Mouse (Mus musculus): ENCODE measurements around the gene Armc9.
A peak's percentile ranks its signal among the peaks of the same experiment; 100 is the strongest.

Gene Armc9

DNA sequence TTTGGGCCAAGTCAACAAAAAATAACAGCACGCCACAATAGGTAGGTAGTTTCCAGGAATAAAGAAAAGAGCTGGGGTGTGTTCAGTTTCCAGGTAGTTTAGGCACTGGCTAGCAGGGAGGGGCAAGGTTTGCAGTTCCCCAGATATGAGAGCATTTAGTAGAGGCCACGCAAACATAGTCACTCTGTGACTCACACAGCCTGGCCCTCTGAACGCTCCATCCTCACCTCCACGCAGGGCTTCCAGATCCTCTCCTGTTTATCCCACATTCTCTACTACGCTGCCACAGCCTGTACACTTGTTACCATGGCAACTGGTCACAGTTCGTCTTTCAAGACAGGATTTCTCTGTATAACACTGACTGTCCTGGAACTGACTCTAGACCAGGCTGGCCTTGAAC lies 70.6 kb downstream of the Armc9 start:
- no peak for DNase-seq (ENCODE audit: low spot score)

DNA sequence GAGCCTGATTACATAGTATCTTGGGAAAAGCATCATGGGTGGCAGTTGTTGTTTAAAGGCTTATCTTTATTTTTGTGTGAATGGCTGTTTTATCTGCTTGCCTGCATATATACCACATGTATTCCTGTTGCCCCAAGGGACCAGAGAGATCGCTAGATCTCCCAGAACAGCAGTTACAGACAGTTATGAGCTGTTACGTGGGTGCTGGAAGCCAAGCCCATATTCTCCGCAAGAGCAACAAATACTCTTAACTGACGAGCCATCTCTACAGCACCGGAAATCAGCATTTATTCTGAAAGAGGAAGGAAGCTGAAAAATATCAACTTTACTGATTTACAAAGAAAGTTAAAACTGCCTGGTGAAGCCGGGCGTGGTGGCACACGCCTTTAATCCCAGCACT lies 74.1 kb downstream of the Armc9 start:
- no peak for DNase-seq (ENCODE audit: low spot score)

DNA sequence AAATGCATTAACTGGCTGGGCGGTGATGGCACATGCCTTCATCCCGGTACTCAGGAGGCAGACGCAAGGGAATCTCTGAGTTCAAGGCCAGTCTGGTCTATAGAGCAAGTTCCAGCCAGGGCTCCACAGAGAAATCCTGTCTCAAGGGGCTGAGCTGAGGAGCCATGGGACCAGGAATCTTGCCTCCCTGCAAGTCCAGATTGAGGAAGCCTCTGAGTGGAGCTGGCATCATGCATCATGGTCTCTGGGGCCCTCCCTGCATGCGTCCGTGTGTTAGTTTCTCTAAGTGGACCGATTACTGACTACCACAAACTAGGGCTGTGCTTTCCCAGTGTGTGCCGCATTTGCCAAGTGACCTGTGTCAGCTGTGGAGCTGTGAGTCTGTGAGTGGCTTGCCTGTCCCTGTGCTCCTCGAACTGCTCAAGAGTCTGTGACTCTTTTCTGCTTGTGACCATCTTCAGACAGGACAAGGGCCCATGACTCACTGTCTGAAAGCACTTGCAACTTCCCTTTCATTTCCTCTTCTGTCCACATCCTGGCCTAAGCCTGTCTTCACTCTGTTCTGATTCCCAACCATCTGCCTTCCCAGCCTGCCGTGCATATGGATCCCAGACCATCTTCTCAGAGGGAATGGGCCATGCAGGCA lies 74.7 kb downstream of the Armc9 start:
- no peak for DNase-seq (ENCODE audit: low spot score)

DNA sequence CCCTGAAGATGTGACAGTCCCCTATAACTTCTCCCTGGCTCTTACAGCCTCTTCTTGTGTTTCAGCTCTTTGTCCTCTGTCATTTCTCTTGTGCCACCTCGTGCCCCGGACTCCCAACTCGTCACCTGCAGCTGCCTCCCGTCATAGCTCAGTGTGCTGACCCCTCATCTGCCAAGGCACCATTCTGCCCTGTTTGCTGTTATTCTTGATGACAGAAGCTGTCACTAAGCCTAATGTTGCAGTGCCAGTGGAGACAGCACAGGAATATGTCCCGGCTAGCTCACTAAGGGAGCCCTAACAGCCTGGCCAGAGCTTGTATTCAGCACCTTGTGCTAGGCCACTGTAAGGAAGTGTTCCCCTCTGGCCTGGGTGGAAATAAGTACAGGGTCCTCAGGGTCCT lies 78.1 kb downstream of the Armc9 start:
- DNase-seq (ENCODE audit: low spot score): no peak

DNA sequence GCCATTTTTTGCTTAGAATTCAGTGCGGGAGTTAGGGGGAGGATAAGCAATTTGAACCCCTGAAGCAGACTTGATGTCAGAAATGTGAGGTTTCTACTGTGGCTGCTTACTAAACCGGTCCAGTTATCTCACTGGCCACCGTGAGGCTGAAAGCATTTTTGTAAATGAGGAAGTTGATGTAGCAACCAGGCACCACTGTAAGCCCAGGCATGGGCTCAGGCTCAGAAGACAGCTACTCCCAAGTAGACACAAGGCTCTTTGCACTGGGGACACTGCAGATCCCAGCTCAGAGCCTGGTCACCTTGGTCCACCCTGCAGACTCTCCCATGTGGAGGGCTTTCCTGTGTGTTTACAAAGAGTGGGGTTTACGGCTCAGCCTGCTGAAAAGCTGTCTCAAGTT lies 79.2 kb downstream of the Armc9 start:
- DNase-seq (ENCODE audit: low spot score): no peak

DNA sequence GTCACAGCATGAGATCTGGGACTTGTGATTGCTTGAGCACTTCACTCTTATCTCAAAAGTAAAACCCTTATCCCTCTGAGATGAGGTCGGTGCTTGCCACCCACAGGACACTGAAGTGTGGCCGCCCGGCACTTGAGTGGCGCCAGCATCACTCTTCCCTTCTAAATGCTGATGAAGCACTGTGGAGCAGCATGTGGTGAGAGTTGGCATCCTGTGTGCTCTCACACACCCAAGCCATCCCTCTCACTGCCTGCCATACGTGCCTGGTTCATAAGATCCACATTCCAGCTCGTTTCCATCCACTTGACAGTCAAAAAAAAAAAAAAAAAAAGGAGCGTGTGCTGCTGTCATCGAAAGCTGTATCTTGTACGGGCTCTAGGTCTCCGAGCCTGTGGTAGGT lies 80.5 kb downstream of the Armc9 start:
- DNase-seq (ENCODE audit: low spot score): no peak

DNA sequence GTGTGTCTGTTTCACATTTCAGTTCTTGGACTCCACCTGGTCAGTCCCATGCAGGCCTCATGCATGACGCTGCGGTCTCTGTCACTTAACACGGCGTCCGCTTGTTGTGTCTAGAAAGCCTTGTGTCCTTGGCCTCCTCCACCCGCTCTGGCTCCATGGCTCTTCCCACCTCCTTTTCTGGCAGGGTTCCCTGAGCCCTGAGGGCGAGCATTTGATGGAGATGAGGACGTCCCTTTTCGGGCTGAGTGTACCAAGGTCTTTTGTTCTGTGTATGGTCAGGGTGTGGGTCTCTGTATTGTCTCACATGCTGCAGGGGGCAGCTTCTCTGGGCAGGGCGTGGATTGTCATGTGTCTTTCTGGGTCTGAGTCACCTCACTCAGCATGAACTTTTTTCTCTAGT lies 81.9 kb downstream of the Armc9 start:
- no peak for DNase-seq (ENCODE audit: low spot score)

DNA sequence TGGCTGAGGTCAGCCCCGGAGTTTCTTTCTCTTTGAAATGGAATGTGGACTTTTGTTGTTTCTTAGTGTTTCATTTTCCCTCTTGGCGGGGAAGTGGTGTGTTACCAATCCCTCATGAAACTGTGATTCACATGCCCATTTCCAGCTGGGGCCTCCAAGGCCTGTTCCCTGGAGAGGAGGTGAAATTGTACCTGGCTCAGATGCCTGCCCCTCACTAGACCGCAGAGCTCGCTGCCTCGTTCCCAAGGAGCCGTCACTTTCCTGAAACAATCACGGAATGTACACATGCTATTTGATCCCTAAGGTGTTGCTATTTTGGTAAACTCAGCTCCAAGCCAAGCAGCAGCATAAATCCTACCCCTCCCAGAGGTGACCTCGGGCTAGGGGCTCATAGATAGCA lies 84.4 kb downstream of the Armc9 start:
- no peak for DNase-seq (ENCODE audit: low spot score)

DNA sequence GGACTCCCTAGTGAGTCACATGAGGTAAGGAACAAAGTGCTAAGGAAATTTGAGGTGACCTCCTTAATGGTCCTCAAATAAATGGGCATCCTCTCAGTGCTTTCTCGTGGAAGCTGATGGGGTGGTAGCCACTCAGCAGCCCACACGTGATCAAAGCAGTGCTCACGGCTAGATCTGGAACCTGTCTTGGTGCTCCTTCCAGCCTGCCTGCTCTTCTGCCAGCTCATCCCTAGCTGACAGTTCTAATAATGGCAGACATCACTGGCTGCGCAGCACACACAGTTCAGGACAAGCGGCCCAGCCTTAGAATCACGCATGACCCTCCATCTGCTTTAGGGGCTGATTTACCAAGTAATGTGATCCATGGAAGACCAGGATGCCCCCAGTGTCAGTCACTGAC lies 85.3 kb downstream of the Armc9 start:
- DNase-seq (ENCODE audit: low spot score): no peak

DNA sequence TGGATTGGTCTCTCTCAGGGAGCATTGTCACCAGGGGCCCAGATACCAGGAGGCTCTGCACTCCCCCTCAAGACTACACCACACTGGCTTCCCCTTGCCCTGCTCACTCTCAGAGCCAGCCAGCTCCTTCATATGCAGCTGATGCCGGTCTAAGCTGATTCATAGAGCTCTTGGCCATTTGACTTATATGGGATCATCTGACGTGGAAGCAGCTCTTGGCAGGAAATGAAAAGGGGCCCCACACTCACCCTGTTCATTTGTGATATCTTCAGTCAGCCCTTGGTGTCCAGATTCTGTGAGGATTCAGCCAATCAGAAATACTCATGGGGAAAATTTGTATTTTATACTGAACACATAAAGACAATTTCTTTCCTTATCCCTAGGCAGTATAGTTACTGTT lies 86.4 kb downstream of the Armc9 start:
- DNase-seq (ENCODE audit: low spot score): no peak

DNA sequence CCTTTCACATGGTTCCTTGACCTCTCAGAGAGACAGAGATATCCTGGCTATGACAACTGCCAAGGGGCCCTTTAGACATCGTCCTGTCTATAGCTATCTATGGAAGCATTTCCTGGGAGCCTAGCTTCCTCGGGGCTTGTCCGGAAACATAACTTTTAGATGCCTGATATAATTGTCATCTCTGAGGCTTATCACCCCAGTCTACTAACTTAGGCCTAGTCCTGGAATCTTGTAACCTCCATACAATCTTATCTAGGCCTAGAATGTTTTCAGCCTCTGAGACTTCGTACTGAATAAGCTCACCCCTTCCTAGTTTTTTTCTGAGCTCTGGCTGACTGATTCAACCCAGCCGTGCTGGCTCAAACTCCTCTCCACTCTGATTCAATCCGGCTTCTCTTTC lies 88.9 kb downstream of the Armc9 start:
- DNase-seq (ENCODE audit: low spot score): no peak

DNA sequence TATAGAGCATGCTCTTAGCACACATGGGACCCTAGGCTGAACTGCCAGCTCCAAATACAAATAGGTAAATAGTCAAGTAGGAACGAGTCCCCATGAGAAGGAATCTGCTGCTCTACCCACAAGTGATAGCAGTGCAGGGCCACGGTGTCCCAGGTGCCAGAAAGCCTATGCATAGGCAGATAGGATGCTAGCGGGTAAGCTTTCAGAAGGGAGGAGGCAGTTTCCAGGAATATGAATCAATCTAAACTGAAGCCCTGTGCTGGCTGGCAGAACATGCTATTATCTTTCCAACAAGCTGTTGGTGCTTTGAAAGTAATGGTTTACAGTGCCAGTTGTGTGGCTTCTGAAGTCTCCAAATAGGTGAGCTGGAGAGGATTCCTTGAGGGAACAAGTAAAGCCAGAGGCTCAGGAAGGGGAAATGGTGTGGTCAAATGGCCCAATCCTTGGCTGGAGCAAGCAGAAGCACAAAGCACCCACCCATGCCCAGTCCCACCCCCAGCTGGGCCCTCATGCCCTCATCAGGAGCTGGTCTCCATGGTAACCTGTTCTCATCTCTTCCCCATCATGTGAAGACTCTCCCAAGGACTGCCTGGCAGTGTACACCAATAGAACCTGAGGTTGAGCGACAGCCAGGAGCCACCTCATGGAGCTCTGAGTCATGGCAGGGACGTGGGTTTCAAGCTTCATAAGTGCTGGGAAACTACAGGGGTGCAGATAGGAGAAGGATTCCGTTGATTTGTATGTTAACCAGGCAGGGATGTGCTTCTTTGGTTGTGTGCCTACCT lies 90.9 kb downstream of the Armc9 start:
- no peak for DNase-seq (ENCODE audit: low spot score)

DNA sequence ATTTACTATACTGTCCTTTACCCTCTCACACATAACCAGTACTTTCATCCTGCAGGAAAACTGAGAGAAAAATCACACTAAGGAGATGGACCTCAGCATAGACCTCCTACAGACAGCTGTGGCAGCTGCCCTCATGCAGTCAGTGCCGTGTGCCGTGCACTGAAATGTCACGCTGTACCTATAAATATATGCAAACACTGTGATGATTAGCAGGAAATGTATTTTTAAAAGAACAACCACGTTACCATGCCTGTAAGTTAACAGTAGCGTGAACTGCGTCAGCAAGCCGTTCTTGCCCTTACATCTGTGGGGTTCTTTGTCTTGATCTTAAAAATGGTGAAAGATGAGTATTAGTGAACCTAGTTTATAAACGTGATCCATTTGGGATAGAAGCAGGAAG lies 98.8 kb downstream of the Armc9 start:
- DNase-seq (ENCODE audit: low spot score): no peak

DNA sequence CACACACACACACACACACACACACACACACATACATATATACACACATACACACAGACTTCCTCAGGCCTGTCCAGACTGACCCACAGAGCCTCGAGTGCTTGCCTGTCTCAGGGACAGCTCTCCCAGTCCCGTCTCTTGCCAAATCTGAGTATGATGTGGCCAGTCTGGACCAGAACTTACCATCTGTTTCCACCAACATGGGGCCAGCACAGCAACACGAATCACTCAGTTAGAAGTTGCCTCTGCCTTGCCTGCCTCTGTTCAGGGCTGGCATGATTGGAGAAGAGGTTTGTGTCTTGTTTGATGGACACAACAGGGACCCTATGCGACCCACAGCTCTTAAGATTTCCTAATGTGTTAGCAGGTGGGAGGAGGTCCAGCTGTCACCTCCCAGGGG lies 101.7 kb downstream of the Armc9 start:
- no peak for DNase-seq (ENCODE audit: low spot score)

DNA sequence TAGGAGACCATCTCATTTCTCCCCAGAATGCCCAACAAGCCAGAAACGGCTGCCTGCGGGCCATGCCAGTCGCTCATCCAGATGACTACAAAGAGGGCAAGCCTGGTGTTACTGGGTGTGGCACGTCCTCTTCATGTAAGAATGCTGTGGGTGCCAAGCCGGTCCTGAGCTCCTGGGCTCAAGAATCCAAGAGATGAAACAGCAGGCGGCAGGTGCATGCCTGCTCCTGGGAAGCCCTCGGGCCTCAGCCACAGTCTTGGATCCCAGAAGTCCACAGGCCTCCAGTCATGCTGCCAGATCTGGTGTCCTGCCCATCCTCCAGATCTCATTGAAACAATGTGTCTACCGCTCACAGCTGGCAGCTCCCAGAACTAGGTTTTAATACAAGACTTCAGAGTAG lies 102.6 kb downstream of the Armc9 start:
- peak; percentile 81 for DNase-seq (ENCODE audit: low spot score)

DNA sequence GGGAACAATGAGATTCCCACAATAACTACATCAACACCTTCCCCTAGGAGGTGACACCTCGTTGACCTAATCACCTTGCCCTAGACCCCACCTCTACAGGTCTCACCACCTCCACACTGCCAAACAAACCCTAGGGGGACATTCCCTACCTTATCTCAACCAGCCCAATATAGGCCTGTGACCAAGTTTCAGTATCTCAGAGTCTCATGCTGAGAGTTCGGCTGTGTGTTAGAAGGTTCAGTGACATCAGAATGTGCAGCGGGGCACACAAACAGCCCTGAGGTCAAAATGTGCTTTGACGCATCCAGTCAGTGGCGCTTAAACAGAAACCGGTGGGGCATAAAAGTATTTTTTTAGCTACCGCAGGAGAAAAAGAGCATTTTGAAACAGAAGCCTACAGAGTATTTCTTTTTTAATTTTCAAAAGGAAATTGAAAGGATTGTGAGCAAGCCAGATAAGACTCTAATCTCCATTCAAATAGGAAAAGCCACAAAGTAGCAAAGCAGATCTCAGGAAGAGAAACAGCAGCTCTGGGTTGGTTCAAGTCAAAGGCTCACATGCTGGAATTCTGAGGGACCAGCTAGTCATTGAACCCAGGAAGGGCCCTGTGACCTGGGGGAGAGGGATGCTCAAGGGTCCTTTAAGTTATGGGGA lies 103.7 kb downstream of the Armc9 start:
- no peak for DNase-seq (ENCODE audit: low spot score)

DNA sequence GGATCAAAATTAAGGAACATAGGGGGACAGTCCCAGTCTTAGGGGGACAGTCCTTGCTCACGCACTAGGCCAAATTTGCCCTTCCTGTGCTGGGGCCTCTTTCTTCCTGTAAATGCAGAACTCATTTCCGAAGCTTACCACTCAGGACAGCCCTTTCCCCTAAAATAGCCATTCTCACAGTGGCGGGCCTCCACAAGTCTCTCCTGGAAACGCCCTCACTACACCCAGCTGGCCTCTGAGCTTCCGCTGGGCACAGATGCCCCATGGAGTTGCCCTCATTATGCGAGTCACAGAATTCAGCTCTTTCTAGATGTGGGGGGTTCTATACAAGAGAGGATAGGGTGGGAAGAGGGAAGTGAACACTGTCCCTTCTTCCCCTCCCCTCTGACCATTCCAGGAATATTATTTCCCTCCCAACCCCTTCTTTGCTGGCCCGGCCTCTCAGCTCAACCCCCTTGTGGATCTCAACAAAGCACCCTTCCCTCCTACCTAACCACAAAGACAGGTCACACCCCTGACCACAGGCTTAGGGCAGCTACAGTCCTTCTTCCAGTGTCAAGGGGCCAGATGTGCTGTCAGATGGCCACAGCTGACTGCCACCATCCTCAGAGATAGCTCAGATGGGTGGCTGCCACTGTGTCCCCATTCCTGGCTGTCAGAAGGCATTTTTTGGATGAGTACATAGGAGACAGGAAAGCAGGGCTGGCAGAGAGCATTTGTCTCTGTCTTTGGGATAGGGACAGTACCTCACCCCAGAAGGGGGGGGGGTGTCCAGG lies 109.2 kb downstream of the Armc9 start:
- no peak for DNase-seq (ENCODE audit: low spot score)

DNA sequence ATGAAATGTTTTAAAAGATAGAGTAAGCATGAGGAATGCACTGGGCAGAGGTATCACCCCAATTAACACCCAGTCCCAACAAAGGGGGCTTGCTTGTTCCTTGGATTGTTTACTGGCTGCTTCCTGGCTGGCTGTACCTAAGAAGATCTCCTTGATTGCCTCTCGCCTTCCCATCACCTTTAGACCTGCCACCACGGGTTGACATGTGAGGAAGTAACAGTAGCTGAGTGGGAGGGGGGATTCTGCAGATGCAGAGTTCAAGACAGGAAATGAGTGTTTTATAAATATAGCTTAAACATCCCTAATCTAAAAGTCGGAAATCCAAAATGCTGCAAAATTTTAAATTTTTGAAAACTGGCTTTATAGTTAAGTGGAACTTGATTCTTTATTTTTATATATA lies 110.5 kb downstream of the Armc9 start:
- no peak for DNase-seq (ENCODE audit: low spot score)

DNA sequence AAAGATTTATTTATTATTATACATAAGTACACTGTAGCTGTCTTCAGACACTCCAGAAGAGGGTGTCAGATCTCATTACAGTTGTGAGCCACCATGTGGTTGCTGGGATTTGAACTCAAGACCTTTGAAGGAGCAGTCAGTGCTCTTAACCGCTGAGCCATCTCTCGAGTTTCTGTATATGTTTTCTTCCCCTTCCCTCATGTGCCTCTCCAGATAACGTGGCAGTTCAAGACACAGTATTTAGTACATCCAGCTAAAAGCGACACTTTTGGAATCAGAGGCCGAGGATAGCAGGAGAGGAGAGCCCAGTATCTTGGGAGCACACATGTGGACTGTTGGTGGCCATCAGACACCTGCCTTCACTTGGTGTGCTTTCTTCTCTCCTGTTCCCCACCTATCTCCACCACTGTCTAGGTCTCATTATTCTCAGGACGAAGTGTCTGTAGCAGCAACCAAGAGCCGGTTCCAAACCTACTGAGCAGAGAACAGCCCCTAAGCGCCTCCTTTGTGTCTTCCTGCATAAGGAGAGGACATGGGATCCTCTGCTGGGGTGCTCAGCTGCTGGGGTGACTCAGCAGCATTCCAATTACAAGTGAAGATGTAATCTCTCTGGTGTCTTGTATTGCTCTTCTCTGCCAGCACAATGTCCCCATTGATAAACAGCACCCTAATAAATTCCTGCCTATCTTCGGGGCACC lies 114.1 kb downstream of the Armc9 start:
- no peak for DNase-seq (ENCODE audit: low spot score)

DNA sequence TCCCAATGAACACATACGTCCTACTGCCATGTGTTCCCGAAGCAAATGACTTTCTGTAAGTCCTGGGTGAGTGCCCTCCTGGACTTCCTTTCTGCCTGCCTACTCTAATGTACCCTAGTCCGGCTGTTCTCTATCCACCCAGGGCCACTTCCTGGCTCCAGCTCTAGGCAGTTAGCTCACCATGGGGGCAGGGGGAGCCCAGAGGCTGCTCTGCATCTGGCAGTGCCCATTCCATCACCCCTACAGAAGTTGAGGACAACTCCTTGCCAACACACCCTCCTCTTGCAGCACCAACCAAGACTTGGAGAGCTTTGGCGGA lies 114.6 kb downstream of the Armc9 start:
- DNase-seq (ENCODE audit: low spot score): no peak

DNA sequence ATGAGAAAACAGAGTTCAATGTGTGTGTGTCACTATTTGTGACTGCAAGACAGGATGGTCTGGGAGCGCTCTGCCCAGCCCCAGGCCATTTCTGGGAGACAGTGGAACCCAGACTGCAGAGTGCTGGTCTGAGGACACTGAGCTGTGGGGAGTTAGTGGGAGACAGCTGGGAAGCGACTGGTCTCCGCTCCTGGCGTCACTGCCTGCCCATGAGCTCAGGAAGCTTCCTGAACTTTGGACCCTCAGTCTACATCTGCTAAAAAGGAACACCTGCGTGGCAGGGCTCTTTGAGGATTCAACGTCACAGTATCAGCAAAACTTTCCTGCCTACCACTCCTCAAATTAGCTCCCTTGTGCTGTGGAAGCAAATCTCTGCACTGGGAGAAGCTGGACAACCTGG lies 117.1 kb downstream of the Armc9 start:
- DNase-seq (ENCODE audit: low spot score): no peak

DNA sequence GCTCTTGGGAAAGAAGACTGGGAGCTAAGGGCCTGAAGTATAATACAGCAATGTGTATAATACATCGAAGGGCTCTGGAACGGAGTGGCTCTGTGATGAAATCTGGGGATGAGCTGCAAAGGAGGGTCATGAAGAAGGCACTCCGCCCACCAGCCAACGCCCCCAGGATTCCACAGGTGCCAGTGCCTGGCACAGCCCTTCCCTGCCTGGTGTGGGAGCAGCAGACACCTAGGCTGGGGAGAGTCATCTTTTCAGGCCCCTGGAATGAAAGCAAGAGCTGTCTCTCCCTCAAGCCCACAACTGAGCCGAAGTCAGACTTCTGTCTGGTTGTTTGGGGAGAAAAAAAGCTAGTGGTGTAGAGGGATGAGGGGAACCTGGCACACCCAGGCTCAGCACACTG lies 122.5 kb downstream of the Armc9 start:
- no peak for DNase-seq (ENCODE audit: low spot score)

Measured in testis, postnatal 14 days (tissue).